Mouse (Mus musculus): ENCODE measurements around the gene Pdlim7. TPM values are rescaled to one million over a fixed set of nuclear protein-coding genes. Genes with fewer than 3 reads are reported as not detected.

Pdlim7 gene
- polyA plus RNA-seq, 1 experiment = 344 TPM

DNA sequence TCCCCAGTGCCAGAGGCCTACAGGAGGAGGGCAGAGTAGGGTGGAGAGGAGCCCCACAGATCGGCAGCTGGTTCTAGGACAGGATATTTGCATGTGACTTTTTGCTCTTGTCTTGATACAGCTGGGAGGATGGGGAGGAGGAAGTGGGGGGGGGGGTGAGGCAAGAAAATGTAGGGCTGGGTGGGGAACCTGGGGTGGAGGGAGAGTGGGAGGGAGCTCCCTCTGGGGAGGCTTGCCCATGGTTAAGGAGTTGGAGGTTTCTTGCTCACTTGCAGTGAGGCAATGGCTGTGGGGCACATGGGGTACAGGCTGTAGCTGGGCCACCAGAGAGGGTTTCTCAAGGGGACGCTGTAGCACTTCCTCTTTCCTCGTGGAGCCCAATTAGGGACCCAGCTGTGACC, 65.9 kb downstream of the Pdlim7 start:
- H3K4me3 ChIP-seq (ENCODE audit: insufficient read depth, poor library complexity, severe bottlenecking) = no peak overlapping the region

DNA sequence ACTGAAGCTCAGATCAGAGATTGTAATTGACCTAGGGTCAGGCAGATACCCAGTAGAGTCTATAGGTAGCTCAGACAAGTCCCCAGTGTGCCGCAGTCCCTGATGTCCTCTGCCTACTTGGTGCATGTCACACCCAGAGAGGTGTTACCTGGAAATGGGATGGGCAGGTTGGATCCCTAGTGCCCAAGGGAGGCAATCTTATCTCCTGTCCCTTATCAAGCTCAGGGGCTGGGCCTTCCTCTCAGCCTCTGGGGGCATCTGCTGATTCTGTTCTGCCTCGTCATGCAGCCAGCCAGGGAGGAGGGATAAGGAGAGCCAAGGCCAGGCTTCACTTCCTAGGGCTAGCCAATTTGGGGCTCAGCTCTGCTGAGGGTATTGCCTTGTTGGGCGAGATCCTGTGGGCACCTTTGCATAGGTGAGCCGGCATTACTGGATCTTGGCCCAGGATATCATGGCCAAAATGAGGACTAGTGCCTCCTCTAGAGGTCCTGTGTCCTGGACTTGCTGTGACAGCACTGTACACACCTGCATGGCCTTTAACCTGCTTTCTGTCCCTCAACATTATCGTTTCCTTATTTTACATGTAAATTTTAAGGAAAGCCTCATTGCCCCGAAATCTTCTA, 66.9 kb downstream of the Pdlim7 start:
- Histone ChIP-seq H3K36me3 (ENCODE audit: control insufficient read depth, insufficient read depth) (peaks cover 15% of the 10 kb centered on the region), H3K27me3 (ENCODE audit: control insufficient read depth, insufficient read depth, insufficient read length) (no peaks in the 10 kb centered on the region), H3K79me3 (ENCODE audit: low read depth) (peaks cover 37% of the 10 kb centered on the region), H3K79me2 (ENCODE audit: control insufficient read depth, insufficient read depth) (peaks cover 46% of the 10 kb centered on the region), H3ac (ENCODE audit: control insufficient read depth, insufficient read length, low read depth) (peak overlapping the region; percentile 27), H3K4me3 (ENCODE audit: insufficient read depth, poor library complexity, severe bottlenecking) (peak overlapping the region; percentile 78)
- TF ChIP-seq MYOD1 (IDR thresholded peaks at IDR 0.05; ENCODE audit: control insufficient read depth, insufficient read length, low read depth) = no peak
- no peak for TF ChIP-seq MAX (IDR thresholded peaks at IDR 0.05)
- TF ChIP-seq FOSL1 (IDR thresholded peaks at IDR 0.05; ENCODE audit: insufficient read depth, low read length, poor library complexity, severe bottlenecking) = no peak
- no peak for TF ChIP-seq CTCF (IDR thresholded peaks at IDR 0.05; ENCODE audit: control insufficient read depth, insufficient read depth, insufficient read length)
- TF ChIP-seq CEBPB (IDR thresholded peaks at IDR 0.05; ENCODE audit: low read depth) = no peak
- TF ChIP-seq MYOG (IDR thresholded peaks at IDR 0.05; ENCODE audit: control insufficient read depth, extremely low read depth, insufficient read length) = no peak
- no peak for TF ChIP-seq USF1 (IDR thresholded peaks at IDR 0.05; ENCODE audit: low read depth)

More for the DNA sequence above, 65.9 kb downstream of the Pdlim7 start:
- no peaks in the 10 kb centered on the region for H3K27me3 ChIP-seq (ENCODE audit: control insufficient read depth, insufficient read depth, insufficient read length)
- peaks cover 38% of the 10 kb centered on the region for H3K79me3 ChIP-seq (ENCODE audit: low read depth)
- peaks cover 54% of the 10 kb centered on the region for H3K79me2 ChIP-seq (ENCODE audit: control insufficient read depth, insufficient read depth)
- no peak for TF ChIP-seq CEBPB (IDR thresholded peaks at IDR 0.05; ENCODE audit: low read depth)
- no peak for TF ChIP-seq MYOD1 (IDR thresholded peaks at IDR 0.05; ENCODE audit: control insufficient read depth, insufficient read length, low read depth)
- no peak for TF ChIP-seq FOSL1 (IDR thresholded peaks at IDR 0.05; ENCODE audit: insufficient read depth, low read length, poor library complexity, severe bottlenecking)
- no peak for TF ChIP-seq MYOG (IDR thresholded peaks at IDR 0.05; ENCODE audit: control insufficient read depth, extremely low read depth, insufficient read length)
- TF ChIP-seq CTCF (IDR thresholded peaks at IDR 0.05; ENCODE audit: control insufficient read depth, insufficient read depth, insufficient read length) = no peak
- TF ChIP-seq USF1 (IDR thresholded peaks at IDR 0.05; ENCODE audit: low read depth) = no peak
- no peak for TF ChIP-seq MAX (IDR thresholded peaks at IDR 0.05)
- no peak overlapping the region for H3ac ChIP-seq (ENCODE audit: control insufficient read depth, insufficient read length, low read depth)
- H3K36me3 ChIP-seq (ENCODE audit: control insufficient read depth, insufficient read depth) = peaks cover 24% of the 10 kb centered on the region

Small RNA genes lying within 50 kb of the gene (microRNA-seq; reads per million reads assigned to microRNA genes)
- 1.00 reads per million, percentile 22 among the genes with 10 or more reads in this experiment for gene Mir6943 (ENCODE audit: borderline microRNAs expressed)
- 10.8 reads per million, percentile 60 among the genes with 10 or more reads in this experiment for gene Mir6944 (ENCODE audit: borderline microRNAs expressed)
- 4.8 reads per million, percentile 51 among the genes with 10 or more reads in this experiment for gene Mir6945 (ENCODE audit: borderline microRNAs expressed)

Other genes starting within 250 kb of the Pdlim7 start
- gene Prelid1, start 193.2 kb downstream of the Pdlim7 start, polyA plus RNA-seq (2012; fragmentation: generic; extraction: Trizol) = 499 TPM
- gene Rab24, start 191.7 kb downstream of the Pdlim7 start, polyA plus RNA-seq (2012; fragmentation: generic; extraction: Trizol) = 54.3 TPM
- 49.8 TPM for gene Mxd3, start 183.9 kb downstream of the Pdlim7 start, polyA plus RNA-seq (2012; fragmentation: generic; extraction: Trizol)
- 81.4 TPM for gene Lman2, start 150.9 kb downstream of the Pdlim7 start, polyA plus RNA-seq (2012; fragmentation: generic; extraction: Trizol)
- gene Rgs14, start 143.9 kb downstream of the Pdlim7 start, polyA plus RNA-seq (2012; fragmentation: generic; extraction: Trizol) = 0.08 TPM
- gene Slc34a1, start 115.5 kb downstream of the Pdlim7 start, polyA plus RNA-seq (2012; fragmentation: generic; extraction: Trizol) = not detected
- gene Pfn3, start 98.4 kb downstream of the Pdlim7 start, polyA plus RNA-seq (2012; fragmentation: generic; extraction: Trizol) = not detected
- gene F12, start 86.9 kb downstream of the Pdlim7 start, polyA plus RNA-seq (2012; fragmentation: generic; extraction: Trizol) = not detected
- gene Grk6, start 68.6 kb downstream of the Pdlim7 start, polyA plus RNA-seq (2012; fragmentation: generic; extraction: Trizol) = 81.9 TPM
- 10.8 TPM for gene Prr7, start 49.4 kb downstream of the Pdlim7 start, polyA plus RNA-seq (2012; fragmentation: generic; extraction: Trizol)
- 87.7 TPM for gene Dbn1, start 25.6 kb downstream of the Pdlim7 start, polyA plus RNA-seq (2012; fragmentation: generic; extraction: Trizol)
- 0.83 TPM for gene Dok3, start 15.6 kb upstream of the Pdlim7 start, polyA plus RNA-seq (2012; fragmentation: generic; extraction: Trizol)
- 65.4 TPM for gene Ddx41, start 23.0 kb upstream of the Pdlim7 start, polyA plus RNA-seq (2012; fragmentation: generic; extraction: Trizol)
- 15.9 TPM for gene Fam193b, start 57.4 kb upstream of the Pdlim7 start, polyA plus RNA-seq (2012; fragmentation: generic; extraction: Trizol)
- gene Tmed9, start 60.1 kb upstream of the Pdlim7 start, polyA plus RNA-seq (2012; fragmentation: generic; extraction: Trizol) = 191 TPM
- gene B4galt7, start 86.2 kb upstream of the Pdlim7 start, polyA plus RNA-seq (2012; fragmentation: generic; extraction: Trizol) = 16.1 TPM
- 32.1 TPM for gene Caml, start 109.3 kb upstream of the Pdlim7 start, polyA plus RNA-seq (2012; fragmentation: generic; extraction: Trizol)
- 15.2 TPM for gene Ddx46, start 121.4 kb upstream of the Pdlim7 start, polyA plus RNA-seq (2012; fragmentation: generic; extraction: Trizol)
- 15.8 TPM for gene B230219D22Rik, start 179.4 kb upstream of the Pdlim7 start, polyA plus RNA-seq (2012; fragmentation: generic; extraction: Trizol)
- 34.8 TPM for gene Txndc15, start 201.0 kb upstream of the Pdlim7 start, polyA plus RNA-seq (2012; fragmentation: generic; extraction: Trizol)
- gene Pcbd2, start 213.7 kb upstream of the Pdlim7 start, polyA plus RNA-seq (2012; fragmentation: generic; extraction: Trizol) = 41.0 TPM